Comparison of ENCODE assay signal across 14 mouse cellular contexts in the genomic region with DNA sequence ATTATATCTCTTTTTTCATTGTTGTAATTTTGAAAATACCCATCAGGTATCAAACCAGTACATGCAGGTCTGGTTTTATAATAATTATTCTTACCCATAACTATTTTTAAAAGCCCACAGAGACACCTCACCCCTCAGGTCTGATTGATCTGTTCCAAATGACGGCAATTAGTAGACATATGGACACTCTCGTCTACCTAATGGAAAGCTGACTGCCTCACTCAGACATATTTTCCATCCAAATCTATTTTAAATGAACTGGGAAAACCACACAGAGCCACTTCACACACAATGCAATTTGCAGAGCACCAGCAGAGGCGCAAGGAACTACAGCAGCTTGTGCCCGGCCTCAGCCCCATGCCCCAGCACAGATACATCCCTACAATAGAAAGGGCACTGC.
"Had no signal": no experiment of that assay in that cellular context is flagged by ENCODE, and none has a peak within 500 bp of the region (broad histone marks: within the 10 kb centered on the region; RNA-seq: fewer than 3 reads in every experiment).

No protein-coding gene starts in this region.

- H3K4me3 ChIP-seq: limb, embryonic 12.5 days; liver, embryonic 13.5 days; lung, embryonic 15.5 days; megakaryocyte, embryonic 14.5 days; midbrain, embryonic 15.5 days; neural tube, embryonic 12.5 days had no signal

- H3K9ac ChIP-seq: limb, embryonic 12.5 days; liver, embryonic 13.5 days; liver, postnatal 0 days; lung, embryonic 15.5 days; midbrain, embryonic 15.5 days; neural tube, embryonic 12.5 days had no signal

- H3K36me3 ChIP-seq: limb, embryonic 12.5 days; liver, embryonic 13.5 days; lung, embryonic 15.5 days; midbrain, embryonic 15.5 days; neural tube, embryonic 12.5 days had no signal

- H3K9me3 ChIP-seq: limb, embryonic 12.5 days; liver, embryonic 13.5 days; lung, embryonic 15.5 days; megakaryocyte, embryonic 14.5 days; midbrain, embryonic 15.5 days; neural tube, embryonic 12.5 days had no signal

- H3K27me3 ChIP-seq: limb, embryonic 12.5 days; liver, embryonic 13.5 days; lung, embryonic 15.5 days; midbrain, embryonic 15.5 days; neural tube, embryonic 12.5 days had no signal

- H3K4me2 ChIP-seq: limb, embryonic 12.5 days; liver, embryonic 13.5 days; lung, embryonic 15.5 days; midbrain, embryonic 11.5 days; midbrain, embryonic 15.5 days; neural tube, embryonic 12.5 days had no signal

- ATAC-seq: liver, postnatal 0 days; midbrain, embryonic 15.5 days had no signal

- DNase-seq: kidney, postnatal 25 days; liver; liver, embryonic 13.5 days; liver, postnatal 0 days; lung, postnatal 14 days; thymus, postnatal 4 days had no signal

- H3K27ac ChIP-seq: limb, embryonic 12.5 days; liver, embryonic 13.5 days; lung, embryonic 15.5 days; macrophage; midbrain, embryonic 15.5 days; neural tube, embryonic 12.5 days; stomach, postnatal 0 days had no signal

- H3K4me1 ChIP-seq: liver, embryonic 13.5 days; lung, embryonic 15.5 days; megakaryocyte, embryonic 14.5 days; neural tube, embryonic 12.5 days had no signal
